Mouse (Mus musculus): ENCODE data around the gene Ahsa1.
"Not testable (repeated sequence)": the region's sequence is repeated elsewhere in the genome, so short reads cannot be mapped to it uniquely, and the experiment has no call there.

Ahsa1 gene

DNA sequence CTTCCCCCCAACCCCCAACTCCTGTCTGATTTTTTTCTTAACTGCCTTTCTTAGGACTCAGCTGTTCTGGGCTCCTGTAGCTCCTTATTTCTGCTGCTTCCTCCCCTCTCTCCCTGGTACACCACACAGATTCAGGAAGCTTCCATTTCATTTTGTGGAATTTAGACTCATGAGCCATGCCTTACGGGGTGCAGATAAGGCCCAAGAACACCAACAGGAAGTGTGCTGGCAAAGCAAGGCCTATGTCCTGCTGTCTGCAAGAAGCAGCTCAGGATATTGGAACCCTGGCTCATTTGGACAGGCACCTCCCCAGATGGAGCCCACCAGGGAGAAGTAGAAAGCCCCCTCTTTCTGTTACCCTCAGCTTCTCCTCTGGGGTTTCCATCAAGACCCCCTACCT, 15.5 kb downstream of the Ahsa1 start:
- DNase-seq (ENCODE audit: low spot score in 2 of 2) = no peak

DNA sequence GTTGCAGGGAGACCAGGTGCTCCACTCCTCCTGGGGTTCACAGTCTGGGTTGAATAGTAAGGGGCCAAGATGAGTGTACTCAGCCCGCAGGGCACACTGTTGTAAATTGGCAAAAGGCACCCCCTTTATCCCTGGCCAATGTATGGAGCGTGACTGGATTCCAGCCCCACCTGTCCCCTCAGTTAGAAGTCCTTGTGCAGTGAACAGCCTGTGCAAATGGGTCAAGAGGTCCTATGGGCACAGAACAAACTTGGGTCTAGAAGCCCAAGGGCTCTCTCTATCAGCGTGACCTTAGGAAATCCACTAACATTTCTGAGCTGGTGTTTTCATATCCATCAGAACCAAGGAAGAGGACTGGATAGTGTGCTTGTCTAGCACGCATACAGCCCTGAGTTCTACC, 16.5 kb downstream of the Ahsa1 start:
- DNase-seq (ENCODE audit: low spot score in 2 of 2) = no peak

DNA sequence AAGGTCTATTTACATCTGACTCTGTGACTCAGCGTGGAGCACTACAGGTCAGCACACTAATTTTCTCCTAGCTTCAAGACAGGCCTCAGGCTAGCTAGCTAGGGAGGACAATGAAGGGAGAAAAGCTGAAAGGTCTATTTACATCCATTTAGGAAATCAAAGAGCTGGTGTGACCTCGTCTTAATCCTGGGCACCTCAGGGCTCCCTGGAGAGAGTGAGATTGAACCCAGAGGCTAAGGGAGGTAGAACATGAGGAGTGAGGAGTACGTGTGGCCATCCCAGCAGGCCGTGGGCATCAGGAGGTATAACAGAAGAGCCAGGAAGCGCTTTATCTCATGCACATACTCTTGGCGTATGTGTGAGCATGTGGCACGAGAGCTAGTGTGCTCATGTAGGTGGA, 17.4 kb downstream of the Ahsa1 start:
- no peak for DNase-seq (ENCODE audit: low spot score in 2 of 2)

DNA sequence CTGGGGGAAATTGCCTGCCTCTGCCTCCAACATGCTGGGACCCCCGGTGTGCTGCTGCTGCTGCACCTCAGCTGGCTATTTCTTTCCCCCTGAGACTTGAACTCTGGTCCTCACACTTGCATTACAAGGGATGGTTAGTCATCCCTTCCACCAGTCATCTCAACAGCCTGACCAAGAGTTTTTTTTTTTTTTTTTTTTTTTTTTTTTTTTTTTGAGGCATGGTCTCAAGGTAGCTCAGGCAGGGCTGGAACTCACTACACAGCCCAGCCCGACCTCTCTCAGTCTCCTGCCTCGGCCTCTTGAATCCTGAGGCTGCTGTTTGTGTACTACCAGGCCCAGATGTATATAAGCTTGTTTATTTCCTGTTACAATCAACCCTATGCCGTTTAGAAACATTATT, 18.0 kb downstream of the Ahsa1 start:
- no peak for DNase-seq (ENCODE audit: low spot score in 2 of 2)

DNA sequence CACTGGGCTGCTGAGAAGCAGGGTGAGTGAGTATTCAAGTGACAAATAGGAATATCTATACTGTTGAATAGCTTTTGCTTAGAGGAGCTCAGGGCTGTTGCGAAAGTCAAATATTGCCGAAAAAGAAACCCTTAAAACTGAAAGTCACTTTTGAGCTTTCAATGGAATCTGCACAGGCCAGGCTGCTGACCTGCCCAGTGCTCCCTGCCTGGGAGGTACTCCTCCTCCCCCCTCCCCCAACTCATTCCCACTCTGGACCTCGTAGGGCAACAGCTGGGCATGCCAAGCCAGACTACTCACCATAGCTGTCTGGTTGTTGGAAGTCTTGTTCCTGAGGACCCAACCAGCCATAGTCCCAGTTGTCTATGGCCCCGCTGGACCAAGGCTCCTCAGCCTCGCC, 18.4 kb downstream of the Ahsa1 start:
- DNase-seq (ENCODE audit: low spot score in 2 of 2) = no peak

DNA sequence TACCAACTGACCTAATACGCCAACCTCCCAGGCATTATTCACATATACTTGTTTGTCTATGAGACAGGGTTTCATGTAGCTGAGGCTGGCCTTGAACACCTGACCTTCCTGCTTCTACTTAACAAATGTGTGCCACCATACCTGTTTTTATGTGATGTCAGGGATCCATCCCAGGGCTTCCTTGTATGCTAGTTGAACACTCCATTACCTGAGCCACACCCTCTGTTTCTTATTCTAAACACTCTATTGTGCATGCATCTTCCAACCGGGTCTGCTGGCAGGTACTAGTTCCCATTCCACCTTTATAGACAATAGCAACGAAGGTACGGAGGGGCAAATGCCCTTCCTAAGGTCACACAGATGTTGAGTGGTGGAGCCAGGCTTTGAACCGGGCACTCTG, 22.8 kb downstream of the Ahsa1 start:
- no peak for DNase-seq (ENCODE audit: low spot score in 2 of 2)

DNA sequence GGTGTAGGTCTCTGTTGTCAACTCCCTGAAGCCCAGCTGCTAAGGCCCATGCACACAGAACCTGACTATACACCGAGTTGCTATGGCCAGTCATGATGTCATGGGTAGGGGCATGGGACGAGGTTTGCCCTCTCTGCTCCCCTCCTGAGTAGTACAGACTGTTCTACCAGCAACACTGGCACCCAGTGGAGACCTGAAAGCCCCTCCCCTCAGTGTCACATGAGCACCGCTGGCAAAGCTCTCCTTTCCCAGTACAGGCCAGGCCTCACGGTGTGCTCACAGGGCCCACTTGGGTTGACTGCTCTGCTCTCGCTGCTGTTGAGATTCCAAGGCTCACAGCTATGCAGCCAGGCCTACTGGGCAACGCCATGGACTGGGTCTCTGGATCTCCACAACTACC, 27.7 kb downstream of the Ahsa1 start:
- DNase-seq (ENCODE audit: low spot score in 2 of 2) = no peak

DNA sequence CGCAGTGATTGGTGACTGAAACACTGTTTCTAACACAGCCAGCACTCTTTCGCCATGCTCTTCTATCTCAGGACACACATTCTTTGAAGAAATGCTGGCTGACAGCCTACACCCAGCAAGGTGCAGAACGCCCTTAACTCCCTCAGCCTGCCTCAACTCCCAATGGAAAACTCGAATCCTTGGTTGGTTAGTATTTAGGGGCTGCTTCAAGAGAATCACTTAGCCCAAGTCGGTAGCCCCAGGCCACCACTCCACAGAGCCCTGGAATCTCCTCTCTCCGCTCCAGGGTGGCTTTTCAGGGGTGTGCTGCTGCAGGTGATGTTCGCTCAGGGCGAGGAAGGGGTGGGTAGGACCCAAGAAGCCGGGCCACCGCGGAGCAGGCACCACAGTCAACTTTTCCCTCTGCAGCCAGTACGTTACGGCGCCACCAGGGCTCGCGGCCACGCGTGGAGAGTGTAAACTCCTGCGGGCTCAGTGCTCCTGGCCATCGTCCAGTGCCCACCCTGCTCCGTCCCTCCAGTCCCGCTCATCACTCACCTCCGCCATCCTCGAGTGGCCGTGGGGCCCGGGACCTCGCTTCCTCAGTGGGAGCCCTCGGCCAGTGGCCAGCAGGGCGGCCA, 32.9 kb downstream of the Ahsa1 start:
- no peak for DNase-seq (ENCODE audit: low spot score in 2 of 2)

DNA sequence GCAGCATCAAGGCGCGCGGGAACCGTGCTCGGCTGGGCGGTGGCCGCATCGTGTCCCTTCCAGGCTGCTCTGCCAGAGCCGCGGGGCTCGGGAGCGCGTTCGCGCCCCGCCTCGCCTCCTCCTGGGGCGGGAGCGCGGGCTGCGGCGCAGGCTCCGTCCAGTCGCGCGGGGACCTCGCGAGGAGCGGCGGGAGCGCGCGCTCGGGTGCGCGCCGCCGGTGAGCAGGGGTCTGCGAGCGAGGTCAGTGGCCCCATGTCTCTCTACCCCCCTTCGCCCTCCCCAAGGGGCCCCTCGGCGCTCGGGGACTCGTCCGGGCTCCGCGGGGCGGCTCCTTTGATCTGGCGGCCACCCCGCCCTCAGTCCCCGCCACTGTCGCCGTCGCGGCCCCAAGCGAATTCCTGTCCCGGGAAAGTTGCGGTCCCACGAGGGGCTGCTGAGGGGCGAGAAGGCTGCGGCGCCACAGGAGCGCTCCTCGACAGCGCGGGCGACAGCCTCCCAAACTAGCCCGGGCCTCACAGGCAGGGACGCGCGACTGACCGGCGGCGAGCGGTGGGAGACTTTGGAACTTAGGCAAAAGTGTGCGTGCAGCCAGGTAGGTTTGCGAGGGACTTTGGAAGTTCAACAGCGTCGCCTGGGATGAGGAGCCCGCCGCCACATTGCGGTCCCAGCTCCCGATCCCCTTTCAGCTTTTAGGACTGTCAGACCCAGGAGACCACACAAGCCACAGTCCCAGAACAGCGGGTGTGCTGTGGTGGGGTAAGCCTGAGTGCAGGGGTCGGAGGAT, 33.6 kb downstream of the Ahsa1 start, which contains the start of gene Ism2:
Ism2 (minus strand) TSS at position 49 of the 784 bp plus-strand sequence.
- no peak for DNase-seq (ENCODE audit: low spot score in 2 of 2)

DNA sequence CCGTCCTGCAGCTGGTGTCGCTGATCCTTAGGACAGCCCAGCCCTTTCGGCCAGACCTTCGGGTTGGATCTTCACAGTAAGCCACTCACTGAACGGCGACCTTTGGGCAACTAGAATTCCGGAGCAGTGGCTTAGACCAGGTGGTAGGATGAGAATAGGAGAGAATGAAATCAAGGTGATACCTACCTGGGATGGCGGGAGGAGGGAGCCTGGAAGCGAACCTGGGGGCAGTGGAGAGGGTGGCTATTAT, 34.1 kb downstream of the Ahsa1 start:
- no peak for DNase-seq (ENCODE audit: low spot score in 2 of 2)

DNA sequence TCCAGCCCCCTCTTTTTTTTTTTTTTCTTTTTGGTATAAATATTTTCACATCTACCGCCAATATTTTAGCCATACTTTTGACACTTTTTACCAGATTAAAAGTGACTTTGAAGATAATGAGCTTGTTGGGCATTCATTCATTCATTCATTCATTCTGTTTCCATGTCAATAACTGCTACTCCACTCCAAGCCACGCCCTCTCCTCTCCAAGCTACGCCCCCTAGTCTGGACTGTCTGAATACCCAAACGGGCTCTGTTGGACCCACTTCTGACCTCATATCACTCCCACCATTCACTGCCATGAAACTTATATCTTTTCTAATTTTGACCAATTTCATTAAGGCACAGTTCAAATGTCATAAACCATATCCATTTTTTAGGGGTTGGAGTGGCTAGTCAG, 34.9 kb downstream of the Ahsa1 start:
- DNase-seq (ENCODE audit: low spot score in 2 of 2) = no peak

DNA sequence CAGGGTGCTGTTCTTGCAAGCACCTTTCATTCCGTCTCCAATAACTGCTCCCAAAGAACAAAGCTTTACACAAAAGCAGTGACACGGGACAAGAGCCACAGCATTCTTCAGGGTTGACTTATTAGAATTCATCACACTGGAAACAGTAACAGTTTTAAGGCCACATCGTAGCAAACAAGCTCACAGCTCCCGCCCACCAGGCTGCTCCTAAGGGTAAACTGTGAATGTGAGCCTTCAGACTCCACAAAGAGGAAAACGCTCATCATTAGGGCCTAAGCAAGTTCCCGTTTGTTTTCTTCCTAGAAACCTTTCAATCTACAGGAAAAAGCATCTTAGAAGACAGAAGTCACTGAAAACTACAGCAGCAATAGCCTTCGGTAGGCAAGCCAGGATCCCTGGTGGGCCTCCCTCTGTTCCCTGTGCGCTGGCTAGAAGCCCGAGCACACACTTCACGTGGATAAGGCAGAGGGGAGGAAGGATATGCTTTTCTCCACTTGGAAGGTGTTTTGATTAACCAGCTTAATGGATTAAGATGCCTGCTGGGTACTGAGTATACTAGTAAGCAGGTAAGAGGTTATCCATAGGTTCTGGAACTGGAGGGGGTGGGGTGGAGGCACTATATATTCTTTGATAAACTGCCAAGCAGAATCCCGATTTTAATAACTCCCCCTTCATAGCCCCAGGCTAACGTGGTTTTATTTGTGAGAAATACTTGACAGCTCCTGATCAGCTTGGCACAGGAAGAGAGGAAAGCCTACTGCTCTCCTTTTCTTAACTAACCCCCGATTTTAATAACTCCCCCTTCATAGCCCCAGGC, 39.7 kb downstream of the Ahsa1 start:
- DNase-seq (ENCODE audit: low spot score in 2 of 2) = no peak

DNA sequence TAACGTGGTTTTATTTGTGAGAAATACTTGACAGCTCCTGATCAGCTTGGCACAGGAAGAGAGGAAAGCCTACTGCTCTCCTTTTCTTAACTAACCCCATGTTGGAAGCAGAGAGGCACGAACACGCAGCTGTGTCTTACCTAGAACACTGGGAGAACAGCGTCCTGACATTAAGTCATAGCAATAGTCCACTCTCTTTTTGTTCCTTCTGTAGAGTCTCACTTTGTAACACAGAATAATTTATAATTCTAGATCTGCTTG, 40.2 kb downstream of the Ahsa1 start:
- not testable (repeated sequence) for DNase-seq (ENCODE audit: low spot score in 2 of 2)

DNA sequence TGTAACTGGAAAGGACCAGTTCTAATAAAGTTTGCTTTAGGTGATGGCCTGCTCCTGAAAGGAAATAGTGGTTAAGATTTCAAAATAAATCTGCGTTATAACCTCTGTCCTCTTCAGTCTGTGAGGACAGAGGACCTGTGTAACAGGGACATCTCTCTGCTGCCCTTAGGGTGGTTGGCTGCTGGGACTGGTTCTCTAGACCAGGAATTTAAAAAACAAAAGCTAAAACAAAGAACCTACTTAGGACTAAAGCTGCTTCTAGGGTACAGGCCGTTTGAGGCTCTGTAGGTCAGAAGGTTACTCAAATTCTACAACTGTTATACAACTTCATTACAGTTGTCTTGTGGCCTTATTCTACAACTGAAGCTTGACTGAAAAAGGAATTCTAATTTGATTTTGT, 46.8 kb downstream of the Ahsa1 start:
- no peak for DNase-seq (ENCODE audit: low spot score in 2 of 2)

DNA sequence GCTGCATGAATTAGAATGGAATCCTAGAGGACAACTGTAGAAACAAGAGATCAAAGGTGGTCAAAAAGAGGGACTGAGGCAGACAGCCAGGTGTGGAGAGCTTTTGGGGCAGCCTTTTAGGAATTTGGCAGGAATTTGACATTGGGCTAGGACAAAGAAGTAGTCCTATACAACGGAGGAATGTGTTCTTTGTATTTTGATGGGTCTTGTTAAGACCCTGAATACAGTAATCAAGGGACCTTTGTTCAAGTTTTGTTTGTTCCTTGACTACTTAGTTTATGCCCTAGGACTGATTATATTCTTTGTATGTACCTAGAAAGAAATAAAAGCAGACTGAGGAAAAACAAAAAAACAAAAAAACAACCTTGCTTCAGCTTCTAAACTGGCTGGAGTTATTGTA, 51.7 kb downstream of the Ahsa1 start:
- DNase-seq (ENCODE audit: low spot score in 2 of 2) = no peak

DNA sequence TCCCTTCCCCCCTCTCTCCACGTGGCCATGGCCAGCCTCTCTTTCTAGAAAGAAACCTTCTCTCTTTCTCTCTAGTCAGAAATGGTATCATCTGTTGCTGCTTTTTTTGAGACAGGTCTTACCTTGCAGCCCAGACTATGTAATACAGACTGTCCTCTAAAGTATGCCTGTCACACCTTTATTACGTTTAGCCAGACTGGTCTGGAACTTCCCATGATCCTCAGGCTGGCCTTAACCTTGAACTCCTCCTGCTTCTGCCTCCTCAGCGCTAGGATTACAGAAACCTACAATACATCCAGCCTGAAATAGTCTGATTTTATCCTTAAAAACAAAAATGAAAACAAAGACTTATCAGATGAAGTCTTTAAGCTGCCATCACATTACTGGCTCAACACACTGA, 53.0 kb downstream of the Ahsa1 start:
- DNase-seq (ENCODE audit: low spot score in 2 of 2) = no peak
